In the genomic region with DNA sequence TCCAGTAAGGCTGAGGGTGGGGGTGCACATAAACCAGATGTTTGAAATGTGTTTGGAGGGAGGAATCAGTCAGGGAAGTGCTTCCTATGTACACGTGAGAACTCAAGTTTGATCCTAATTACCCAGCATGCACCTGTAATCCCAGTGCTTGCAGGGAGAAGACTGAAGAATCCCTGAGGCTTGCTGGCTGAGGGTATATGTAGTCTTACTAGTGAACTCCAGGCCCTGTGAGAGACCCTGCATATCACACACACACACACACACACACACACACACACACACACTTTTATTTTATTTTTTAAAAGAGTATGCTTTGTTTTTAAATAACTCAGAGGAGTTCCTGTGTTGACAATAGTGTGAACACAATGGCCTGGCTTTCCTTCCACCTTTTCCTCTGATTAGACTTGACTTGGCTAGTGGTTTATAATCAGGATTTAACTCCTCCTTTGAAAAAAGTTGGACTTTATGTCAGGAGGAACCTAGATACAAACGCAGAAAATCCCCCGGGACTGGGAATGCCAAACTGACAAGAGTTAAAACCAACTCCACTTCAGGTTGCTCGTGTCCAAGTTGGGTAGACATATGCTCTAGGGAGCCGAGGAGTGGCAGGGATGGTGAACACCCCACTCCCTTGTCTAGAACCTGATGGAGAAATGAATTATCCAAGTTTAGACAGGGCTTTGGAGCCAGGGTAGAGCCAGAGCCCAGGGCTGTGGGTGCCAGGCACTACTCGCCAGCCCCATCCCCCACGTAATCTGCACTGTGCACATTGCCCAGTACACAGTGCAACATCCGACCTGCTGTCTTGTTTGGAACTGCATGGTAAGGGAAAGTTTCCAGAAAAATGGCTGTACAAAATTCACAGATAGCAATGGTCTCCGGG, we compare ENCODE assay signal across 12 mouse cellular contexts. TPM values are rescaled to one million over a fixed set of nuclear protein-coding genes. Genes with fewer than 3 reads are reported as not detected.
DNase-seq lines count a peak whose midpoint lies in the region; ATAC-seq and TF ChIP-seq lines count a peak whose summit lies in the region.
"Had no signal": no experiment of that assay in that cellular context is flagged by ENCODE, and none has a peak within 500 bp of the region (broad histone marks: within the 10 kb centered on the region; RNA-seq: fewer than 3 reads in every experiment).

No protein-coding gene starts in this region.

- no peak overlapping the region for H3K27ac ChIP-seq in forebrain, postnatal 0 days (ENCODE audit: low read depth, low read length)
- no peak overlapping the region for H3K27ac ChIP-seq in forebrain, embryonic 14.5 days (ENCODE audit: low read depth, low read length)
- H3K27ac ChIP-seq in kidney, adult 2 months (ENCODE audit: insufficient read depth, low read depth, low read length), result peak overlapping the region; percentile 95
- no peak overlapping the region for H3K27ac ChIP-seq in hindbrain, embryonic 16.5 days (ENCODE audit: low read depth, low read length)
- H3K27ac ChIP-seq: hindbrain, embryonic 10.5 days; stomach, embryonic 15.5 days had no signal

- no peaks in the 10 kb centered on the region for H3K9me3 ChIP-seq in forebrain, postnatal 0 days (ENCODE audit: low read length)
- H3K9me3 ChIP-seq in forebrain, embryonic 14.5 days (replicated peaks; ENCODE audit: control insufficient read depth, low read length), result no peaks in the 10 kb centered on the region
- H3K9me3 ChIP-seq in hindbrain, embryonic 16.5 days (ENCODE audit: control insufficient read depth, low read length), result no peaks in the 10 kb centered on the region
- H3K9me3 ChIP-seq: hindbrain, embryonic 10.5 days; stomach, embryonic 15.5 days had no signal

- no peak overlapping the region for H3K4me2 ChIP-seq in forebrain, postnatal 0 days (ENCODE audit: low read depth)
- no peak overlapping the region for H3K4me2 ChIP-seq in forebrain, embryonic 14.5 days (ENCODE audit: low read length)
- no peak overlapping the region for H3K4me2 ChIP-seq in hindbrain, embryonic 16.5 days (ENCODE audit: low read length)
- H3K4me2 ChIP-seq: stomach, embryonic 15.5 days had no signal

- 0 out of 2 replicates have a peak, but pooled peaks cover 3% of the 10 kb centered on the region for H3K4me1 ChIP-seq in forebrain, postnatal 0 days (ENCODE audit: insufficient read depth)
- no peaks in the 10 kb centered on the region for H3K4me1 ChIP-seq in forebrain, embryonic 14.5 days (ENCODE audit: control insufficient read depth, insufficient read depth, low read length)
- peaks cover 32% of the 10 kb centered on the region for H3K4me1 ChIP-seq in kidney, adult 2 months (ENCODE audit: control insufficient read depth, insufficient read depth, low read length)
- H3K4me1 ChIP-seq in hindbrain, embryonic 16.5 days (ENCODE audit: control insufficient read depth, insufficient read depth, low read depth, low read length), result no peaks in the 10 kb centered on the region; the same call in 1 of the 2 replicates
- H3K4me1 ChIP-seq: hindbrain, embryonic 10.5 days had no signal

- H3K27me3 ChIP-seq in forebrain, postnatal 0 days (ENCODE audit: insufficient read depth, low read length), result no peaks in the 10 kb centered on the region
- no peaks in the 10 kb centered on the region for H3K27me3 ChIP-seq in forebrain, embryonic 14.5 days (replicated peaks; ENCODE audit: control insufficient read depth, insufficient read depth, low read length)
- H3K27me3 ChIP-seq in kidney, adult 2 months (replicated peaks; ENCODE audit: control insufficient read depth, insufficient read depth, low read length), result no peaks in the 10 kb centered on the region
- no peaks in the 10 kb centered on the region for H3K27me3 ChIP-seq in hindbrain, embryonic 16.5 days (replicated peaks; ENCODE audit: control insufficient read depth, insufficient read depth, low read length)
- H3K27me3 ChIP-seq: stomach, embryonic 15.5 days had no signal

- H3K9ac ChIP-seq in forebrain, postnatal 0 days, result no peak overlapping the region
- H3K9ac ChIP-seq in forebrain, embryonic 14.5 days (ENCODE audit: low read length), result no peak overlapping the region
- H3K9ac ChIP-seq in hindbrain, embryonic 16.5 days (ENCODE audit: low read depth, low read length), result no peak overlapping the region
- H3K9ac ChIP-seq: stomach, embryonic 15.5 days had no signal

- peak; percentile 74 for ATAC-seq in forebrain, postnatal 0 days
- no peak for ATAC-seq in forebrain, embryonic 14.5 days
- ATAC-seq in hindbrain, embryonic 16.5 days, result no peak
- ATAC-seq: midbrain, embryonic 16.5 days had no signal

- no peak overlapping the region for H3K4me3 ChIP-seq in forebrain, postnatal 0 days (ENCODE audit: low read depth, low read length)
- H3K4me3 ChIP-seq in forebrain, embryonic 14.5 days (ENCODE audit: low read depth, low read length), result no peak overlapping the region
- peak overlapping the region; percentile 7 for H3K4me3 ChIP-seq in kidney, adult 2 months (ENCODE audit: insufficient read depth, low read depth, low read length)
- H3K4me3 ChIP-seq in hindbrain, embryonic 16.5 days (ENCODE audit: low read length), result no peak overlapping the region
- H3K4me3 ChIP-seq: hindbrain, embryonic 10.5 days; stomach, embryonic 15.5 days had no signal

- H3K36me3 ChIP-seq in forebrain, postnatal 0 days (ENCODE audit: insufficient read depth), result no peaks in the 10 kb centered on the region
- no peaks in the 10 kb centered on the region for H3K36me3 ChIP-seq in forebrain, embryonic 14.5 days (ENCODE audit: control insufficient read depth, insufficient read depth, low read length)
- peaks cover 1% of the 10 kb centered on the region; the same call in 1 of the 2 replicates for H3K36me3 ChIP-seq in kidney, adult 2 months (ENCODE audit: control insufficient read depth, insufficient read depth, low read length)
- H3K36me3 ChIP-seq in hindbrain, embryonic 16.5 days (ENCODE audit: control insufficient read depth, insufficient read depth, low read length), result no peaks in the 10 kb centered on the region
- H3K36me3 ChIP-seq: hindbrain, embryonic 10.5 days; stomach, embryonic 15.5 days had no signal

- WGBS in forebrain, postnatal 0 days, result 76% methylated on average over 9 of the region's 9 CpGs
- WGBS in forebrain, embryonic 14.5 days, result 80% methylated on average over 9 of the region's 9 CpGs
- 46% methylated on average over 9 of the region's 9 CpGs for WGBS in kidney, adult 2 months
- WGBS in hindbrain, embryonic 16.5 days, result 86% methylated on average over 9 of the region's 9 CpGs

- no peak for DNase-seq in forebrain, postnatal 0 days
- DNase-seq in forebrain, embryonic 14.5 days (ENCODE audit: low spot score), result no peak
- DNase-seq in heart, adult 8-10 months (ENCODE audit: low spot score), result peak; percentile 62
- peak; percentile 90 for DNase-seq in kidney, adult 2 months
- peak; percentile 63 for DNase-seq in lung, postnatal 10 days
- no peak for DNase-seq in thymus, postnatal 25 days
- DNase-seq in gastrocnemius, adult 18-20 months (ENCODE audit: low spot score), result no peak
- DNase-seq: cerebellum, adult 2 months had no signal

- no peak for TF ChIP-seq POLR2A in kidney, adult 2 months (IDR thresholded peaks at IDR 0.05; ENCODE audit: low read depth, low read length)

- TF ChIP-seq CTCF in forebrain, postnatal 0 days (IDR thresholded peaks at IDR 0.05; ENCODE audit: low read depth), result no peak
- TF ChIP-seq CTCF in kidney, adult 2 months (conservative IDR thresholded peaks at IDR 0.05; ENCODE audit: insufficient read depth, insufficient read length, low read depth, low read length), result 0 out of 2 replicates have a peak, but pooled peaks have one; percentile 13

RNA-seq across cellular contexts. Expression of gene Tnfsf10, which starts 4.0 kb away (rescaled TPM):
- total RNA-seq in forebrain, postnatal 0 days (2014; rRNA removed), result 0.69 and 0.76 TPM in 2 replicates
- 0.19 and 0.38 TPM in 2 replicates for polyA plus RNA-seq in forebrain, postnatal 0 days (2015; fragmentation: Nextera tagmentation; extraction: Ambion mirVana)
- polyA plus RNA-seq in forebrain, embryonic 14.5 days (2014; fragmentation: Nextera tagmentation; extraction: Ambion mirVana), result 0.07 and 0.19 TPM in 2 replicates
- 1 to 10 TPM; 7.8 to 9.9 (median 9.6) TPM for total RNA-seq in heart, adult 8-10 months (2022)
- polyA plus RNA-seq in kidney, adult 2 months (2012; rRNA removed), result 11.5 and 12.8 TPM in 2 replicates
- polyA plus RNA-seq in hindbrain, embryonic 16.5 days (2015; fragmentation: Nextera tagmentation; extraction: Ambion mirVana), result 0.10 and 0.15 TPM in 2 replicates
- total RNA-seq in gastrocnemius, adult 18-20 months (2021), result 1 to 10 TPM; 2.6 to 2.8 TPM

RNA-seq across cellular contexts. Expression of gene Ghsr, which starts 50.3 kb away (rescaled TPM):
- 0.23 and 0.33 TPM in 2 replicates for total RNA-seq in forebrain, postnatal 0 days (2014; rRNA removed)
- 0.04 and 0.15 TPM in 2 replicates for polyA plus RNA-seq in forebrain, postnatal 0 days (2015; fragmentation: Nextera tagmentation; extraction: Ambion mirVana)
- polyA plus RNA-seq in forebrain, embryonic 14.5 days (2014; fragmentation: Nextera tagmentation; extraction: Ambion mirVana), result not detected in 2 replicates
- not detected for total RNA-seq in heart, adult 8-10 months (2022)
- not detected in 2 replicates for polyA plus RNA-seq in kidney, adult 2 months (2012; rRNA removed)
- 0.59 and 0.71 TPM in 2 replicates for polyA plus RNA-seq in hindbrain, embryonic 16.5 days (2015; fragmentation: Nextera tagmentation; extraction: Ambion mirVana)
- not detected for total RNA-seq in gastrocnemius, adult 18-20 months (2021)

Comparison
In these comparisons a context has a peak if more than half of its experiments do, and no peak if none do; other contexts are left out.
1. DNase-seq: peak in heart, adult 8-10 months (single experiment), kidney, adult 2 months (single experiment) and lung, postnatal 10 days (single experiment); none in forebrain, postnatal 0 days (single experiment), forebrain, embryonic 14.5 days (single experiment), thymus, postnatal 25 days (single experiment) and gastrocnemius, adult 18-20 months (single experiment).